ENCODE assay signal across 8 mouse cellular contexts in the genomic region with DNA sequence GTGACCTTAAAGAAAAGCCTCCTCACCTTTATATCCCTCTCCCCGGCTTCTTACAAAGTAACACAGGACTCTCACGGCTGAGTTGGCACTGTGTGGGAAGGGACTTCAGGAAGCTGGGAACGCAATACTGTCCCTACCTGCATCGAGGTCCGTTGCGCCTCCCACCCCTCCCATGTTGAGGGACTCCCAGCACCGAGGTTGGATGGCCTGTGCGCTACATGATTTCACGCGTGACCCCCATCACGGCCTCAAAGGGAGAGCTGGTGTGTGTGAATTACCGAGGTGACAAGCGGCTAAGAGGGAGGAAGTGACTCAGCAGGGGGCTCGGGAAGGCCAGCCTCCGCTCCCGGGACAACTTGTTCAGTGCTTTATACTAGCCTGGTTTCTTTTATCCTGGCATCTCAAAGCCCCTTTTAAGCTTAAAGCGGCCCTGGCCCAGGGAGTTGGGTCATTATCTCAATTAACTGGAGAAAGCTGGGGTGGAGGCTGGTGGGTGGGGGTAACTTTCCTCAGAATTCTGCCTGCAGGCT. TPM values are rescaled to one million over a fixed set of nuclear protein-coding genes. Genes with fewer than 3 reads are reported as not detected.
DNase-seq lines count a peak whose midpoint lies in the region; ATAC-seq lines count a peak whose summit lies in the region.

No protein-coding gene starts in this region.

- H3K36me3 ChIP-seq in embryonic facial prominence, embryonic 13.5 days, result no peaks in the 10 kb centered on the region
- H3K36me3 ChIP-seq in intestine, embryonic 14.5 days (ENCODE audit: control insufficient read depth, insufficient read depth, low read length), result no peaks in the 10 kb centered on the region
- no peaks in the 10 kb centered on the region for H3K36me3 ChIP-seq in liver, embryonic 12.5 days

- WGBS in embryonic facial prominence, embryonic 13.5 days, result 9% methylated on average over 17 of the region's 17 CpGs
- 16% methylated on average over 17 of the region's 17 CpGs for WGBS in intestine, embryonic 14.5 days
- 4% methylated on average over 17 of the region's 17 CpGs for WGBS in liver, embryonic 12.5 days (ENCODE audit: insufficient replicate concordance)

- 0 out of 2 replicates have a peak overlapping the region, but pooled peaks have one; percentile 36 for H3K9ac ChIP-seq in embryonic facial prominence, embryonic 13.5 days
- no peak overlapping the region for H3K9ac ChIP-seq in intestine, embryonic 14.5 days (ENCODE audit: low read length)
- H3K9ac ChIP-seq in liver, embryonic 12.5 days, result no peak overlapping the region

- H3K4me1 ChIP-seq in embryonic facial prominence, embryonic 13.5 days, result peaks cover 18% of the 10 kb centered on the region
- H3K4me1 ChIP-seq in intestine, embryonic 14.5 days (replicated peaks; ENCODE audit: control insufficient read depth, insufficient read depth, low read length), result 0 out of 2 replicates have a peak, but pooled peaks cover 6% of the 10 kb centered on the region
- peaks cover 16% of the 10 kb centered on the region for H3K4me1 ChIP-seq in liver, embryonic 12.5 days

- peak overlapping the region; percentile 48 for H3K4me2 ChIP-seq in embryonic facial prominence, embryonic 13.5 days
- H3K4me2 ChIP-seq in intestine, embryonic 14.5 days (ENCODE audit: low read length), result peak overlapping the region; percentile 34
- peak overlapping the region; percentile 39 for H3K4me2 ChIP-seq in liver, embryonic 12.5 days

- H3K27ac ChIP-seq in embryonic facial prominence, embryonic 13.5 days, result no peak overlapping the region
- H3K27ac ChIP-seq in intestine, embryonic 14.5 days (ENCODE audit: low read depth), result no peak overlapping the region
- no peak overlapping the region for H3K27ac ChIP-seq in liver, embryonic 12.5 days

- peaks cover 36% of the 10 kb centered on the region for H3K27me3 ChIP-seq in embryonic facial prominence, embryonic 13.5 days
- peaks cover 15% of the 10 kb centered on the region for H3K27me3 ChIP-seq in intestine, embryonic 14.5 days (replicated peaks; ENCODE audit: control insufficient read depth, insufficient read depth, low read length)
- H3K27me3 ChIP-seq in liver, embryonic 12.5 days (replicated peaks), result peaks cover 73% of the 10 kb centered on the region

- peak; percentile 52 for DNase-seq in layer of hippocampus, adult 11-12 months (ENCODE audit: low spot score)
- no peak for DNase-seq in layer of hippocampus, adult 9-10 months (ENCODE audit: low spot score)
- DNase-seq in intestine, embryonic 14.5 days (ENCODE audit: low spot score), result no peak
- no peak for DNase-seq in thymus, postnatal 0 days (ENCODE audit: low spot score)

- no peaks in the 10 kb centered on the region for H3K9me3 ChIP-seq in embryonic facial prominence, embryonic 13.5 days
- H3K9me3 ChIP-seq in intestine, embryonic 14.5 days (ENCODE audit: control insufficient read depth, low read length), result no peaks in the 10 kb centered on the region
- no peaks in the 10 kb centered on the region for H3K9me3 ChIP-seq in liver, embryonic 12.5 days (replicated peaks)

- ATAC-seq in embryonic facial prominence, embryonic 13.5 days (ENCODE audit: insufficient number of reproducible peaks, insufficient read depth, low FRiP score, low TSS enrichment, low read depth), result no peak
- no peak for ATAC-seq in intestine, embryonic 14.5 days (replicated peaks; ENCODE audit: low FRiP score, low TSS enrichment, low read depth)
- no peak for ATAC-seq in liver, embryonic 12.5 days
- ATAC-seq in inflammation-experienced regulatory T-cells, adult 6 months, result no peak
- ATAC-seq in erythroblast, adult 5-6 weeks (replicated peaks; ENCODE audit: low FRiP score, poor library complexity, severe bottlenecking), result no peak

- peak overlapping the region; percentile 10; the same call in 1 of the 2 replicates for H3K4me3 ChIP-seq in embryonic facial prominence, embryonic 13.5 days
- no peak overlapping the region for H3K4me3 ChIP-seq in intestine, embryonic 14.5 days (ENCODE audit: low read depth, low read length)
- 0 out of 2 replicates have a peak overlapping the region, but pooled peaks have one; percentile 0 for H3K4me3 ChIP-seq in liver, embryonic 12.5 days

RNA-seq across cellular contexts. Expression of a gene that starts 31.1 kb away (rescaled TPM):
- polyA plus RNA-seq in embryonic facial prominence, embryonic 13.5 days (2015; fragmentation: Nextera tagmentation; extraction: Ambion mirVana), result 81.8 and 86.1 TPM in 2 replicates
- polyA plus RNA-seq in intestine, embryonic 14.5 days (2014; fragmentation: Nextera tagmentation; extraction: Ambion mirVana), result 108 and 118 TPM in 2 replicates
- polyA plus RNA-seq in liver, embryonic 12.5 days (2016; fragmentation: Nextera tagmentation; extraction: Ambion mirVana), result 37.8 and 44.1 TPM in 2 replicates
- 11.7 and 12.6 TPM in 2 replicates for polyA plus RNA-seq in thymus, postnatal 0 days (2015; fragmentation: Nextera tagmentation; extraction: Ambion mirVana)
- 1 to 10 TPM in 1 of 3 experiments, under 1 TPM in 1, not detected in 1; 0.28 to 1.3 TPM for polyA plus RNA-seq in inflammation-experienced regulatory T-cells, adult 6 months (2017; shearing (Covaris generic))
- total RNA-seq in erythroblast, adult 5-6 weeks (2015; ENCODE audit: low replicate concordance), result 2.1 and 21.7 TPM in 2 replicates
- 1.8 and 3.7 TPM in 2 replicates for total RNA-seq in erythroblast, adult 5-6 weeks (2017; ENCODE audit: low replicate concordance)

RNA-seq across cellular contexts. Expression of a gene that starts 39.9 kb away (rescaled TPM):
- polyA plus RNA-seq in embryonic facial prominence, embryonic 13.5 days (2015; fragmentation: Nextera tagmentation; extraction: Ambion mirVana), result 45.2 and 50.1 TPM in 2 replicates
- 1.3 and 1.5 TPM in 2 replicates for polyA plus RNA-seq in intestine, embryonic 14.5 days (2014; fragmentation: Nextera tagmentation; extraction: Ambion mirVana)
- polyA plus RNA-seq in liver, embryonic 12.5 days (2016; fragmentation: Nextera tagmentation; extraction: Ambion mirVana), result not detected in 2 replicates
- 54.0 and 60.0 TPM in 2 replicates for polyA plus RNA-seq in thymus, postnatal 0 days (2015; fragmentation: Nextera tagmentation; extraction: Ambion mirVana)
- not detected for polyA plus RNA-seq in inflammation-experienced regulatory T-cells, adult 6 months (2017; shearing (Covaris generic))
- not detected in 2 replicates for total RNA-seq in erythroblast, adult 5-6 weeks (2015; ENCODE audit: low replicate concordance)
- 0.60 TPM in 1 of 2 replicates, not detected in the other for total RNA-seq in erythroblast, adult 5-6 weeks (2017; ENCODE audit: low replicate concordance)

Comparison
In these comparisons a context has a peak if more than half of its experiments do, and no peak if none do; other contexts are left out.
1. RNA of a gene that starts 39.9 kb away (polyA plus RNA-seq): 54.0 to 60.0 TPM in thymus, postnatal 0 days and 45.2 to 50.1 TPM in embryonic facial prominence, embryonic 13.5 days; 1.3 to 1.5 TPM in intestine, embryonic 14.5 days, not detected in liver, embryonic 12.5 days and not detected in inflammation-experienced regulatory T-cells, adult 6 months; every median in the first group is over 10 times any median in the second.
2. Peak in every context shown above with its lines, with median percentiles within 50 percentile points of each other: H3K4me2 ChIP-seq.